Mouse (Mus musculus) urinary bladder, adult 2 months (tissue): ENCODE data around the gene Sumo2. TPM values are rescaled to one million over a fixed set of nuclear protein-coding genes. Genes with fewer than 3 reads are reported as not detected.
"Not testable (repeated sequence)": the region's sequence is repeated elsewhere in the genome, so short reads cannot be mapped to it uniquely, and the experiment has no call there.

ENCODE experiments used
- DNase-seq: peaks from one replicate; pipeline ENCODE4 v3.0.0; 2022; ENCODE audit warnings: low spot score
- polyA plus RNA-seq: library from polyadenylated mRNA; depleted of rRNA; stranded (reverse); fragments of >200 nt; gene quantifications from 2 replicates; pipeline ENCODE4 v1.2.3, GENCODE M21; 2012; rRNA removed

Gene Sumo2
- polyA plus RNA-seq, 1 experiment: 303 TPM

DNA sequence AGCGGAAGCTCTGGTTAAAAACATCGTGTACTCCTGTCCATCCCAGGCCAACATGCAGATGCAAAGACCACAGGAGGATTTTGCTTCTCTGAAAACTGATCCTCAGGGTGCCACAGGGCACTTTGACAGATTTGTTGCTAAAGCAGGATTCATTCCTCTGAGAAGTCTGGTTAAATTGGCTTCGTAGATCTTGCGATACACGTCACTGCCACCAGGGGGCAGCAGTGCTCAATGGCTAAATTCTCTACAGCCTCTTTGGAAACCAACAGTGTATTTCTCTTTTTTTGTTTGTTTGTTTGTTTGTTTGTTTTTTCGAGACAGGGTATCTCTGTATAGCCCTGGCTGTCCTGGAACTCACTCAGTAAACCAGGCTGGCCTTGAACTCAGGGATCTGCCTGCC, 52.4 kb downstream of the Sumo2 start:
- DNase-seq: peak; percentile 63

DNA sequence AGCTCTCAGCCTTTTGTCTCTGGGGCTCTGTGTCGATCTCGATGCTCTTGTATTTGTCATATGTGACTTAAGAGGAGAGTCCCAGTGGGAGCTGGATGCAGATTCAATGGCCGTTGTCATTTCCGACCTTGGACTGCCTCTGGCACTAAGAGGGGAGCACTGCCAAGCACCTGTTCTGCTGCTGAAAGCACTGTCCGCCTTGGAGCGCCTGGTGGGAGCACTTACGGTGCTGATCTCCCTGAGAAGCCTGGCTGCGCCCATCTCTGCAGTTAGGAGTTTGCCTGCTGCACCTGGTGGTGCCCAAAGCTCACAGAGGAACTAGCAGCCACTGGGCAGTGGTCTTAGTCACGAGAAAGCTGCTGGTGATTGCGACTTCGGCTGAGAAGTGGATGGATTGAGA, 52.8 kb downstream of the Sumo2 start:
- no peak for DNase-seq

DNA sequence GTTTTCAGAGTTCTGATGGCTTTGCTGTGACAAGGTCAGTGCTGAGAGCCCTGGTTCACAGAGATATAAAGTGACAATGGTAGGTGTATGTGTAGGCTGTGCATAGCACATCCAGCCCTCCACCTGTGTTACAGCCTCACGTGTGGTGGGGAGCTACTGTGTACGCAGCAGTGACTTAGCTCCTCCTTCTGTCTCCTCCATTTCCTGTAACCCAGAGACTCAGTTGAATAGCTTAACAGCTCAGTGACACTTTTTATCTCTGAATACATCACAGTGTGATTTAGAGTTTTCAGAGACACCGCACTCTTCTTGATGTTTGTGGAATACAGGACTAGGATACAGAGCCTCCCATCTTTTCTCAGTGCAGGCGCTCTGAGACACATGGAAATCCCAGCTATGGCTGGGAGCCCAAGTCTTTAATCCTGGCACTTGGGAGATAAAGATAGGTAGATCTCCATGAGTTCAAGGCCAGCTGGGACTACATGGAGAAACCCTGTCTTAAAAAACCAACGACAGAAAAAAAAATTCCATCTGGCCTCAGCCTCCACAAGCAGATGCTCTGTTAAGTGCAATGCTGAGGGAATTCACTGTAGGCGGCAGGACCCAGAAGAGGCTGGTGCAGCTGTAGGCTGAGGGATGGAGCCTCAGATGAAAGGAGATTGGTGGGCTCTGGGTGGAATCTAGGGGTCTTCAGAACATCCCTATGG, 54.4 kb downstream of the Sumo2 start:
- DNase-seq: no peak

DNA sequence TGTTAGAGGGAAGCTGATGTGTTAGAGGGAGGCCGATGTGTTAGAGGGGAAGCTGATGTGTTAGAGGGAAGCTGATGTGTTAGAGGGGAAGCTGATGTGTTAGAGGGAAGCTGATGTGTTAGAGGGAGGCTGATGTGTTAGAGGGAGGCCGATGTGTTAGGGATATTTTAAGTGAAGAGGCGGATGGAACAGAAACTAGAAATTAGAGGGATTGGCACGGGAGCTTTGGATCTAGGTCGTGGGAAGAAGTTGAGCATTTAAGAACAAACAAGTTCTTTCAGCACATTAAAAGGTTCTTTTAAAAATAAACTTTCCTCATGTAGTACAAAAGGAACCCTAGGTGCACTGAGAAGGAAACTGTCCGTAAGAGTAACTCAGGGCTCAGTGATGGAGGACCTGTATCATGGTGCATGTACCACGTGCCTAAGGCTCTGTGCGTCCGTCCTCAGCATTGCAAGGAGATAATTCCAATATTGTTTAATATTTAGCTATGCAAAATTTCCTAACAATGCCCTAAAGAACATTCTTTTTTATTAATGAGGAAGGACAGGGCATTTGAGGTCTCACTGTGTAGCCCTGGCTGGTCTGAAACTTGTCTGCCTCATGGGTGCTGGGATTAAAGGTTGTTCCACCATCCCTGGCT, 57.7 kb downstream of the Sumo2 start:
- no peak for DNase-seq

DNA sequence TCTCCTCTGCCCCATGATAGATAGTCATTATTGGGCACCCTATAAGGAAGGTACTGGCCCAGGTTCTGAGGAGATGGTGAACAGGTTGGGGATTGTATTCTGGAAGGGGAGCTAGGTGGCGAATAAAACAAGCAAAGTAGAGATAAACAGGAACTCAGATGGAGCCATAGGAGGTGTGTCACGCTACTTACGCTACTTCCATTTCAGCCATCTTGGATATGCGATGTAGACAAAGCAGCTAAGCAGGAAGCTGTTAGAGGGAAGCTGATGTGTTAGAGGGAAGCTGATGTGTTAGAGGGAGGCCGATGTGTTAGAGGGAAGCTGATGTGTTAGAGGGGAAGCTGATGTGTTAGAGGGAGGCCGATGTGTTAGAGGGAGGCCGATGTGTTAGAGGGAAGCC, 58.7 kb downstream of the Sumo2 start:
- not testable (repeated sequence) for DNase-seq

- not testable (repeated sequence) for DNase-seq
Observed at GRCm38 (mm10) chr11:115476630-115477029, 59.4 kb downstream of the Sumo2 start.

GRCm38 (mm10) chr11:115475758-115476237, 60.3 kb downstream of the Sumo2 start:
- DNase-seq: no peak

GRCm38 (mm10) chr11:115475025-115475757, 60.9 kb downstream of the Sumo2 start, which contains the start of gene Armc7:
TSS of gene Armc7 (plus strand) at chr11:115475667.
- DNase-seq: peak; percentile 76

- peak; percentile 86 for DNase-seq
Observed at GRCm38 (mm10) chr11:115473626-115474275, 62.3 kb downstream of the Sumo2 start.

Other genes starting within 250 kb of the Sumo2 start
- gene Fads6, start 238.6 kb downstream of the Sumo2 start, polyA plus RNA-seq: 0.99 and 1.1 TPM in 2 replicates
- not detected in 2 replicates for gene Otop2, start 229.1 kb downstream of the Sumo2 start, polyA plus RNA-seq
- gene Ush1g, start 214.2 kb downstream of the Sumo2 start, polyA plus RNA-seq: not detected in 2 replicates
- gene Otop3, start 201.5 kb downstream of the Sumo2 start, polyA plus RNA-seq: not detected in 2 replicates
- 28.4 and 30.5 TPM in 2 replicates for gene Hid1, start 168.5 kb downstream of the Sumo2 start, polyA plus RNA-seq
- 10.8 and 11.9 TPM in 2 replicates for gene Cdr2l, start 154.4 kb downstream of the Sumo2 start, polyA plus RNA-seq
- gene Mrpl58, start 132.5 kb downstream of the Sumo2 start, polyA plus RNA-seq: 89.3 and 89.6 TPM in 2 replicates
- gene Atp5h, start 116.3 kb downstream of the Sumo2 start, polyA plus RNA-seq: 561 and 600 TPM in 2 replicates
- 35.6 TPM in 2 replicates for gene Kctd2, start 116.1 kb downstream of the Sumo2 start, polyA plus RNA-seq
- gene Trim80, start 95.7 kb downstream of the Sumo2 start, polyA plus RNA-seq: 0.04 and 0.09 TPM in 2 replicates
- 0.83 and 1.1 TPM in 2 replicates for gene Slc16a5, start 73.8 kb downstream of the Sumo2 start, polyA plus RNA-seq
- 6.9 and 7.0 TPM in 2 replicates for gene Armc7, start 60.6 kb downstream of the Sumo2 start, polyA plus RNA-seq
- 70.9 and 80.1 TPM in 2 replicates for gene Nt5c, start 44.4 kb downstream of the Sumo2 start, polyA plus RNA-seq
- 89.2 and 102 TPM in 2 replicates for gene Jpt1, start 21.9 kb downstream of the Sumo2 start, polyA plus RNA-seq
- gene Nup85, start 28.2 kb upstream of the Sumo2 start, polyA plus RNA-seq: 54.2 and 77.1 TPM in 2 replicates
- 36.1 and 39.5 TPM in 2 replicates for gene Mrps7, start 67.6 kb upstream of the Sumo2 start, polyA plus RNA-seq
- gene Gga3, start 67.8 kb upstream of the Sumo2 start, polyA plus RNA-seq: 25.4 and 27.3 TPM in 2 replicates
- 79.9 and 89.7 TPM in 2 replicates for gene Mif4gd, start 76.7 kb upstream of the Sumo2 start, polyA plus RNA-seq
- gene Slc25a19, start 92.0 kb upstream of the Sumo2 start, polyA plus RNA-seq: 30.0 and 31.7 TPM in 2 replicates
- gene Grb2, start 172.3 kb upstream of the Sumo2 start, polyA plus RNA-seq: 57.2 and 62.8 TPM in 2 replicates
- gene Tmem94, start 229.2 kb upstream of the Sumo2 start, polyA plus RNA-seq: 20.8 and 25.9 TPM in 2 replicates